Mouse (Mus musculus): ENCODE measurements around the gene Tapbp. TPM values are rescaled to one million over a fixed set of nuclear protein-coding genes. Genes with fewer than 3 reads are reported as not detected.

The Tapbp gene
- polyA plus RNA-seq, 1 experiment from 2014 or later: 47.9 TPM

Small RNA genes lying within 50 kb of the gene (microRNA-seq; reads per million reads assigned to microRNA genes)
- gene Gm27740: not detected

Other genes with a start within 250 kb of the Tapbp start
- gene Hnrnpm, start 229.0 kb upstream of the Tapbp start, polyA plus RNA-seq (2014; fragmentation: Nextera tagmentation; extraction: Ambion mirVana): 313 and 333 TPM in 2 replicates
- gene March2, start 197.2 kb upstream of the Tapbp start, polyA plus RNA-seq (2014; fragmentation: Nextera tagmentation; extraction: Ambion mirVana): 42.8 and 49.3 TPM in 2 replicates
- 255 and 296 TPM in 2 replicates for gene Rab11b, start 155.4 kb upstream of the Tapbp start, polyA plus RNA-seq (2014; fragmentation: Nextera tagmentation; extraction: Ambion mirVana)
- 22.5 and 25.1 TPM in 2 replicates for gene Angptl4, start 134.1 kb upstream of the Tapbp start, polyA plus RNA-seq (2014; fragmentation: Nextera tagmentation; extraction: Ambion mirVana)
- gene Kank3, start 105.4 kb upstream of the Tapbp start, polyA plus RNA-seq (2014; fragmentation: Nextera tagmentation; extraction: Ambion mirVana): 32.5 and 33.5 TPM in 2 replicates
- gene Rps28, start 91.3 kb upstream of the Tapbp start, polyA plus RNA-seq (2014; fragmentation: Nextera tagmentation; extraction: Ambion mirVana): 1,306 and 1,470 TPM in 2 replicates
- 471 and 592 TPM in 2 replicates for gene Ndufa7, start 91.3 kb upstream of the Tapbp start, polyA plus RNA-seq (2014; fragmentation: Nextera tagmentation; extraction: Ambion mirVana)
- 75.6 and 79.6 TPM in 2 replicates for gene Cd320, start 72.8 kb upstream of the Tapbp start, polyA plus RNA-seq (2014; fragmentation: Nextera tagmentation; extraction: Ambion mirVana)
- gene Gm7029, start 42.1 kb upstream of the Tapbp start, polyA plus RNA-seq (2014; fragmentation: Nextera tagmentation; extraction: Ambion mirVana): not detected in 2 replicates
- gene Kifc1, start 25.2 kb upstream of the Tapbp start, polyA plus RNA-seq (2014; fragmentation: Nextera tagmentation; extraction: Ambion mirVana): 6.8 TPM in 2 replicates
- 0.54 and 1.00 TPM in 2 replicates for gene Platr17, start 10.8 kb upstream of the Tapbp start, polyA plus RNA-seq (2014; fragmentation: Nextera tagmentation; extraction: Ambion mirVana)
- gene Daxx, start 6.5 kb upstream of the Tapbp start, polyA plus RNA-seq (2014; fragmentation: Nextera tagmentation; extraction: Ambion mirVana): 39.2 and 44.6 TPM in 2 replicates
- 9.4 and 10.4 TPM in 2 replicates for gene Zbtb22, start within 50 bp of the Tapbp start, polyA plus RNA-seq (2014; fragmentation: Nextera tagmentation; extraction: Ambion mirVana)
- gene Rgl2, start 13.6 kb downstream of the Tapbp start, polyA plus RNA-seq (2014; fragmentation: Nextera tagmentation; extraction: Ambion mirVana): 38.4 and 39.8 TPM in 2 replicates
- 141 and 152 TPM in 2 replicates for gene Pfdn6, start 24.4 kb downstream of the Tapbp start, polyA plus RNA-seq (2014; fragmentation: Nextera tagmentation; extraction: Ambion mirVana)
- gene Wdr46, start 24.8 kb downstream of the Tapbp start, polyA plus RNA-seq (2014; fragmentation: Nextera tagmentation; extraction: Ambion mirVana): 19.0 and 23.0 TPM in 2 replicates
- gene B3galt4, start 35.6 kb downstream of the Tapbp start, polyA plus RNA-seq (2014; fragmentation: Nextera tagmentation; extraction: Ambion mirVana): 2.8 and 2.9 TPM in 2 replicates
- gene Vps52, start 39.9 kb downstream of the Tapbp start, polyA plus RNA-seq (2014; fragmentation: Nextera tagmentation; extraction: Ambion mirVana): 31.5 and 34.8 TPM in 2 replicates
- gene Rps18, start 40.1 kb downstream of the Tapbp start, polyA plus RNA-seq (2014; fragmentation: Nextera tagmentation; extraction: Ambion mirVana): 2,047 and 2,164 TPM in 2 replicates
- 38.3 and 38.8 TPM in 2 replicates for gene H2-K1, start 84.4 kb downstream of the Tapbp start, polyA plus RNA-seq (2014; fragmentation: Nextera tagmentation; extraction: Ambion mirVana)
- gene Ring1, start 108.8 kb downstream of the Tapbp start, polyA plus RNA-seq (2014; fragmentation: Nextera tagmentation; extraction: Ambion mirVana): 7.5 and 8.6 TPM in 2 replicates
- 41.7 and 44.9 TPM in 2 replicates for gene H2-Ke6, start 112.2 kb downstream of the Tapbp start, polyA plus RNA-seq (2014; fragmentation: Nextera tagmentation; extraction: Ambion mirVana)
- gene Slc39a7, start 115.8 kb downstream of the Tapbp start, polyA plus RNA-seq (2014; fragmentation: Nextera tagmentation; extraction: Ambion mirVana): 81.3 and 91.7 TPM in 2 replicates
- gene Rxrb, start 115.9 kb downstream of the Tapbp start, polyA plus RNA-seq (2014; fragmentation: Nextera tagmentation; extraction: Ambion mirVana): 21.7 and 22.4 TPM in 2 replicates
- gene Col11a2, start 123.5 kb downstream of the Tapbp start, polyA plus RNA-seq (2014; fragmentation: Nextera tagmentation; extraction: Ambion mirVana): 0.32 and 1.2 TPM in 2 replicates
- 0.65 and 1.1 TPM in 2 replicates for gene H2-Oa, start 176.4 kb downstream of the Tapbp start, polyA plus RNA-seq (2014; fragmentation: Nextera tagmentation; extraction: Ambion mirVana)
- 11.9 and 15.1 TPM in 2 replicates for gene H2-DMa, start 203.6 kb downstream of the Tapbp start, polyA plus RNA-seq (2014; fragmentation: Nextera tagmentation; extraction: Ambion mirVana)
- gene Brd2, start 206.7 kb downstream of the Tapbp start, polyA plus RNA-seq (2014; fragmentation: Nextera tagmentation; extraction: Ambion mirVana): 150 and 152 TPM in 2 replicates
- 0.35 and 0.38 TPM in 2 replicates for gene H2-DMb2, start 227.4 kb downstream of the Tapbp start, polyA plus RNA-seq (2014; fragmentation: Nextera tagmentation; extraction: Ambion mirVana)
- gene H2-DMb1, start 237.2 kb downstream of the Tapbp start, polyA plus RNA-seq (2014; fragmentation: Nextera tagmentation; extraction: Ambion mirVana): 1.4 and 1.6 TPM in 2 replicates